Mouse (Mus musculus) hematopoietic stem cell, adult 5-6 weeks (primary cell): ENCODE results near the gene Cebpe. TPM values are rescaled to one million over a fixed set of nuclear protein-coding genes. Genes with fewer than 3 reads are reported as not detected.

Experiments used
- ATAC-seq, 2 experiments: fragments of 125-278 bp in 1 of 2; replicated peaks in 1 of 2; 2 replicates each; pipeline ENCODE4 v1.8.0; 2016 to 2017; ENCODE audit warnings: inconsistent platforms in 2 of 2, mild to moderate bottlenecking in 2 of 2, moderate number of reproducible peaks in 2 of 2, low read depth in 1 of 2, moderate TSS enrichment in 1 of 2; ENCODE audit not compliant: low FRiP score in 2 of 2, poor library complexity in 2 of 2, severe bottlenecking in 2 of 2, insufficient read depth in 1 of 2, low TSS enrichment in 1 of 2
- total RNA-seq: library from RNA; stranded (forward); fragments of 172-1452, 232-1000 nt; gene quantifications from 2 replicates; pipeline ENCODE4 v1.2.3, GENCODE M21; 2017

Gene Cebpe
- 11.4 and 25.4 TPM in 2 replicates for total RNA-seq

- ATAC-seq = peak in 1 of 2 experiments; percentile 16; a peak in 1 of 4 replicates
These were observed at the start of gene Cebpe for GRCm38 (mm10) chr14:54712074-54712473. Gene Cebpe (minus strand): TSS chr14:54712174.

DNA sequence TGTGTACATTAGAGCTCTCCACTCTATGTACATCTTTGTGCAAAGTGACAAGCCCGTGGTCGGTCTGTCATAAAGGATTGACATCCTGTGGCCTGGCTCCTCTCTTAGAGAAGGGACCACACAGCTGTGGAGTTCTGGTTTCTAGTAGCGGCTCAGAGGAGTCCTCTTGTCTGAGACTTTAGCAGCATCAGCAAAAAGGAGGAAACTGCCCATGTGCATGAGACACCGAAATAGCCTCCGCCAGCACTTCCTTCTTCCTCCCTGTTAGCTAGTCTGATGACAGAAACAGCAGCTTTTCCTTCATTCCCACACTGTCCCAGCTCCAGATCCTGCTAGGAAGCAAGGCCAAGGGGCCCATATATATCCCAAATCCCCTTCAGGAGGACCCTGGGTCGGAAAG lies 44.4 kb upstream of the Cebpe start:
- ATAC-seq = peak; percentile 52 to 54; a peak in 2 of 4 replicates

- peak; percentile 42 to 52; a peak in 2 of 4 replicates for ATAC-seq
These were observed 42.6 kb upstream of the Cebpe start for GRCm38 (mm10) chr14:54754602-54755018.

DNA sequence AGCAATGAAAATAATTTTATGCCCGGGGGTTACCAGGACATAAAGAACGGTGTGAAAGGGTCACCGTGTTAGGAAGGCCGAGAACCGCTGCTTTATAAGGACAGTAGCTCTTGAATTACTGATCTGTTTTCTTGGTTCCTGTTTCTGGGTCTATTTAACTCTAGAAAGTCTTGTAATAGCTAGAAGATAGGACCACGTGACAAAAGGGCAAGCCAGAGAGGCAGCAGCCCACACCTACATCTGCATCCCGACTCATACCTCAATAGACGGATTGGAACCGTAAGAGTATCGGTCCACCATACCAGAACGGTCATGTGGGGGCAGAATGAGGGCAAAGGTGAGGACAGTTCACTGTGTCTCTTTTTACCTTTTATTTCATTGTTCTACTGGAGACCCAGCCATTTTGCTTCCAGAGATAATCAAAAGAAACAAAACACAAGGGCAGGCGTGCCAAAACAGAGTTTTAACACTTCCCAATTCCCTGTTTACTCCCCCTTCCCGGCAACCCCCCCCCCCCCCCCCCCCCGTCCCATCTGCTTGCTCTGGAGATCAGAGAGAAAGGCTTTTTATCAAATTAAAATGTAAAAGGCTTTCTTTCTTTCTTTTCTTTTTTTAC lies 42.1 kb upstream of the Cebpe start:
- ATAC-seq = no peak

DNA sequence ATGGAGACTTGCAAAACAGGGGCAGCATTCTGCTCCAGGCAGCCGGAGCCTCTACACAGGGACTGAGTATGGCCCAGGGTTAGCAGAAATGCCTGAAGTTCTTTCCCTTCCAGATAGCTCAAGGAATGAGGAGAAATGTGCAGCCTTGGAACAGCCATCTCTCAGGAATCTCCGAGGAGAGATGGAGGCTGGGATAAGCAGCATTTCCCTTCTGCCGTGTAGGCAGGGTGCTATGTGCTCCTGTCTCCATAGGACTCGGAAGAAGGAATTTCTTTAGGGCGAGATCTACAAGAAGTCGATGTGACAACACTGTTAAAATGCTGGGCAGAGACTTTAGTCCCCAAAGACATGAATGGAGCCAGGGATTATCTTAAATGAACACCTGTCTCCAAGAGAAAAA lies 41.0 kb upstream of the Cebpe start:
- ATAC-seq = no peak

GRCm38 (mm10) chr14:54751768-54752167 lies 39.8 kb upstream of the Cebpe start:
- no peak for ATAC-seq

DNA sequence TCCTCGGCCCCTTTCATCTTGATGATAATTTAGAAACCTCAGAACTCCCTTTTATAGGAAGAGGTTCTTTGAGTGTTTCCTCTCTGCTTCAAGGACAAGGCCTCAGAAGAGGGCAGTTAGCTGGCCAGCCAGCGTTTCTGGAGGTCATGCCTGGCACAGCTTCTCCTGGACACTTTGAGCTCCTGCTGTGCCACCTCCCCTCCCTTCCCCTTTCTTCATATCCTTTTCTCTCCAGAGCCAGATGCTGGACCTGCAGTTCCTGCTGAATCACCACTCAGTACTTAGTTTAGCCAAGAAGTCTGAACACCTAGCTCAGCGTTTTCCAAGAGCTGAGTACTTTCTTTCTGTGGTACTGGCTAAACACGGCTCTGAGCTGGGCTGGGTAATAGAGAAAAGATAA lies 37.3 kb upstream of the Cebpe start:
- 0 out of 4 replicates have a peak, but pooled peaks have one; percentile 12 to 25 for ATAC-seq

GRCm38 (mm10) chr14:54747942-54748917 lies 36.3 kb upstream of the Cebpe start:
- ATAC-seq = no peak

DNA sequence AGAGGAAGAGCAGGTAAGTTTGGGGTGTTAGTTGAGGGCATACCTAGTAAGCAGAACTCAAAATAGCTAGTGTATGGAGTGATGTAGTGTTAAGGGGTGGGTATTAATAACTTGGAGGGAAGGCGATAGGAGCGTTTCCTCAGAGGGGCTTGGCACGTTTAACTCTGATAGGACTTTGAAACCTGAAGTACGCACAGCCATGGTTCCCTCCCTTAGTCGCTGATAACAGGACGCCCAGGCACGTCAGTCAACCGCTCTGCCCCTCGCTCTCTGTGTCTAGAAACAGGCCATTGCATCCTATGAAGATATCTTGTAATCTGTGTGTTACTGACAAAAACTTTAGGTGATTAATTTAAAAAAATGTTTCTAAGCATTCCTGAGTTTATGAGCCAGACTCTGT lies 34.1 kb upstream of the Cebpe start:
- no peak for ATAC-seq

DNA sequence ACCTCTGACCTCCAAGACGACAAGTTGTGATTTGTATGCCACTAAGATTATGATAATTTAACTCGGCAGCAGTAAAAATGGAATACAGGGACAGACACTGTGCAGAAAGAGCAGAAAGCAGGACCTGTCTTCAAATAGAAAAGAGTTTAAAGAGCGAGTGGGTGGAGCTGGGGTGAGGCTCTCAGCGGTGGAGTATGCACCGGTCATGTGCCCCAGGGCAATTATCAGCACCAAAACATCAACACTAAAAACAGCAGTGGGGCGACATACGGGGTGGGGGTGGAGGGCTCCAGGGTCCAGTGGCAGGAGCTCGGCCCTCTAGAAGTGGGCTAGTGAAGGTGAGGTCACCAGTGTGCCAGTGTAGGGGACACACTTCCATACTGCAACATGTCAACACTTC lies 32.5 kb upstream of the Cebpe start:
- ATAC-seq = no peak

DNA sequence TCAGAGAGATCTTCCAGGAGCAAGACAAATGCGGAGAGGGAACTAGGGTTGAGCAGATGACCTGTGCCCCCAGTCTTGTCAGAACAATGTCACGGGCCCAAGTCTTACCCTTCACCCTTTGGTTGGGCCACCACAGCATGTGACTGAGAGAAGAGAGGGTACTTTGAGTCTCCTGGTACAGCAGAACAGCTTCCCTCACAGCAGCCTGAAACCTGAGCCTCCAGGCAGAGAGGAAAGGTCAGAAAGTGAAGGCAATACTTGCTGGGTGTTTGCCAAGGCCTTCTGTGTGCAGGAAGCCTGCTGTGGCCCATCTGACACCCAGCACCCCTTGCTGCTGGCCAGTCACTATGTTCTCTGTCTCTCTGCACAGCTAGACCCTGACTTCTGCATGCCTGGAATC lies 30.4 kb upstream of the Cebpe start:
- ATAC-seq = no peak

- no peak for ATAC-seq
These were observed 29.7 kb upstream of the Cebpe start for GRCm38 (mm10) chr14:54741721-54742120.

DNA sequence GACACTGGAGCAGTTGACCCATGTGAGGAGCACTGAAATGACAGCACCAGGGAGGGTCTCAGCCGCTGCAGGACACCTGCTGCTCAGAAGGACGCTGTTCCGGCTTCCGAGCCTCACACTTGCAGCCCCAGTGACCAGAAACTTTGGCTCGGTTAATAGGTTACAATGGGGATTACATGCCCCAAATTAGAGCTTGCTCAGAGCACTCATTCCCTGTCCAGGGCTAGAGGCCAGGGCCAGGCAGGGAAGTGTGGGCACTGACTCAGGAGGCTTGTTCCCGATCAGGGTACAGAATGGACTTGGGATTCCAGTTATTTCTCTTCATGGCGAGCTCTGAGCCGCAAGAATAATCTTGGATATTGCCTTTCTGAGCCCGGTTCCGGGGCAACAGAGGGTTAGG lies 25.7 kb upstream of the Cebpe start:
- ATAC-seq = no peak

DNA sequence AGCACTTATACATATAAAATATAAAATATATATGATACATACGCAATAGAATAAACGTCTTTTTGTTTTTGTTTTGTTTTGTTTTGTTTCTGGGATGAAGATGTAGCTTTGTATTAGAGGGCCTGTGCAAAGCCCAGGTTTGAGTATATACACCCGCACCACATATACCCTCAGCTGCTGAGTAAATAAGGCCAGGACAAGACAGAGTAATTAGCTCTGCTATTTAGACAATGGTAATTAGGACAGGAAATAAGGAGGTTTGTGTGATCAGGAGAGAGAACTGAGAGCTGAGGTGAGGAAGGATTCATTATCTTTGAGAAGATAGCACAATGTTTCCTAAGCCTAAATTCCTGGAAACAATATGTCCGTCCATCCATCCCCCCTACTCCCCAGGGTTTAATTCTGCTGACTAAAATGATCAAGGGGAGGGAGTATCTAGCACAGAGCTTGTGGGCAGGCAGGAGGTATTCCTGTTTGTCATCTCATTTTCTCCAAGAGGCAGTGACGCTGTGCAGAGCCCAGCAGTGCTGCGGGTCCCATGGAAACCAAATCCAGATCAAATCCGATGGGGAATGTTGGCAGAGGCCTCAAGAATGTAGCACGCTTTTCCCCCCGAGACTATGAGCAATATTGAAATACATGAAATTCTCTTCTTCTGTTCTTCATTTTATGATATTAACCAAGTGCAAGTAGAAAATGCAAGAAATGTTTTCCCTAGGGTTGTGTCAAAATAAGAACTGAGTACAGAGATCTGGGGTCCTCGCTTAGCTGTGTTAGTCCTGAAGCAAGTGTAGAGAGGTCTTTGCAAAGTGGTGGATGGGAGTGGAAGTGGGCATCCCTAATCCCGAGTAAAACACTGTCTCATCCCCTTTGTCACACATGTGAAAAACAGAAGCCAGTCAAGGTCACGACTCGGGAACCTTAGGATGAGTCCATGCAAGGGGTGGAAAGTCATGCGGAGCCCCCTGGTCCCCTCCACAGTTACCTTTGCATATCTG lies 24.9 kb upstream of the Cebpe start:
- no peak for ATAC-seq

- ATAC-seq = no peak
These were observed 23.2 kb upstream of the Cebpe start for GRCm38 (mm10) chr14:54735221-54735620.

GRCm38 (mm10) chr14:54734004-54734403 lies 22.0 kb upstream of the Cebpe start:
- ATAC-seq = no peak

DNA sequence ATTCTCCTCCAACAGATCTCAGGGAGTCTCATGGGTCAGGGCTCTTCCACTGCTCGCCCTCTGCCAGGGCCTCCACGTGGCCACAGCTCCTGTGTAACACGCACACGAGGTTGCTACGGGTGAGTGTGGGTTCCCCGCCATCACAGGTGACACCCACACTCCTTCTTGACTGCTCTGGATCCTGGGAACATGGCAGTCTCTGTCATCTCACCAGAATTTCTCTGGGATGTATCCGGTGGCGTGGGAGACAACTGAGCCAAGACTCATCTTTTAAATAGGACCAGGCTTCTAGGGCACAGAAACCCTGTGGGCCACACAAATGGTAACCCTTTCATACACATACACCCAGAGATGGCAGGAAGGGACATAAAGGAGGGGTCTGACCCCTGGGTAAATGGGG lies 20.2 kb upstream of the Cebpe start:
- no peak for ATAC-seq
